Mouse (Mus musculus) small intestine, adult 2 months (tissue): ENCODE measurements at regions not wholly inside any gene's neighbourhood (a gene's known extent, or its start where the extent isn't known, plus 50 kb on each side); places are given as distances from the start of the nearest gene placed in this dataset.

Source experiments
- H3K27ac ChIP-seq: fragments of 200-500 bp; 2 replicates; pipeline ENCODE4 v1.5.1; 2012; ENCODE audit warnings: low read depth, low read length, control low read depth, inconsistent platforms; ENCODE audit not compliant: insufficient read depth
- H3K27me3 ChIP-seq: fragments of 200-500 bp; 2 replicates; pipeline ENCODE4 v1.6.1; 2012; ENCODE audit warnings: mild to moderate bottlenecking, moderate library complexity, low read length, inconsistent platforms; ENCODE audit not compliant: control insufficient read depth, insufficient read depth
- H3K36me3 ChIP-seq: fragments of 200-500 bp; 2 replicates; pipeline ENCODE4 v1.6.1; 2012; ENCODE audit warnings: mild to moderate bottlenecking, low read length, control low read depth, inconsistent platforms; ENCODE audit not compliant: control insufficient read depth, insufficient read depth
- H3K4me1 ChIP-seq: fragments of 200-500 bp; 2 replicates; pipeline ENCODE4 v1.6.1; 2012; ENCODE audit warnings: low read length, inconsistent platforms, mixed read lengths; ENCODE audit not compliant: control insufficient read depth, insufficient read depth, insufficient read length
- H3K4me3 ChIP-seq: fragments of 200-500 bp; 2 replicates; pipeline ENCODE4 v1.5.1; 2012; ENCODE audit warnings: low read depth, mild to moderate bottlenecking, control low read depth, inconsistent platforms, low read length, moderate library complexity
- CTCF ChIP-seq: fragments of 200-500 bp; IDR thresholded peaks from 2 replicates; pipeline ENCODE4 v1.5.1; 2012; ENCODE audit warnings: low read depth, mild to moderate bottlenecking, control low read depth, inconsistent platforms, low read length, moderate library complexity, mixed read lengths; ENCODE audit not compliant: insufficient replicate concordance, insufficient read length; ENCODE audit errors: extremely low read depth
- POLR2A ChIP-seq: fragments of 200-500 bp; IDR thresholded peaks from 2 replicates; pipeline ENCODE4 v1.6.1; 2012; ENCODE audit warnings: low read depth, mild to moderate bottlenecking, control low read depth, inconsistent platforms, low read length, moderate library complexity
- WGBS: fragments of 180-500 bp; shearing (Covaris S2); methylation state at CpG from one replicate; pipeline ENCODE4 v1.1.7; 2018; 5-methylcytosine and 5-hydroxymethylcytosine counted together

DNA sequence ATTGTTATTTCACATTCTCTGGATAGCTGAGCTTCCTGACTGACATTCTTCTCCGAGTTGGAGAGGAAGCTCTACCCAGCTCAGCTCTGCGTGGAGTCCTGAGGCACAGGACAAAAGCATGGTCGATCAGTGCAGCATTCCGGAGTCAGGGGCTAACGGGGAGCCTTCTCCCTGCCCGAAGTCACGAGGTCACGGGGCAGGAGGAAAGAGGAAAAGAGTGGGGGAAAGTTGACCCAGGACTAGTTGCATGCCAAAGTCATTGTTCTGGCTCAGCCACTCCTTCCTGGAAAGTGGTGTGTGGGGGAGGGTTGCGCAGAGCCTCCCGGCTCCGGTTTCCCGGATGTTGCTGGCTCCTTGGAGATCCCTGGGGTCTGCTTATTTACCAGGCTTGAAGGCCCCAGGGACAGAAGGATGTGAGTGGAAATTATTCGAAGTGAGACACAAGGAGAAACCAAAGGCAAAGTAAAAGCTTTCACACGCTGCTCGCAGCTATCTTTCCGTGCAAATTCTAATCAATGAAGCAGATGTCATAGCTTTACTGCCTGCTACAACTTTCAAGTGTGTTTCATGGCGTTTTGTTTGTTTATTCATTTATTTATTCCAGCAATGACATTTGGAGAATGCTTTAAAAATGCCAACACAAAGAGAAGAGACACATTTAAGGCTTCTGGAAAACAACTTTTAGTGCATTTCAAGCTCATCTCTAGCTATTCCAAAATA is 221.8 kb downstream of the Fam43a start:
- H3K27ac ChIP-seq = no peak overlapping the region

DNA sequence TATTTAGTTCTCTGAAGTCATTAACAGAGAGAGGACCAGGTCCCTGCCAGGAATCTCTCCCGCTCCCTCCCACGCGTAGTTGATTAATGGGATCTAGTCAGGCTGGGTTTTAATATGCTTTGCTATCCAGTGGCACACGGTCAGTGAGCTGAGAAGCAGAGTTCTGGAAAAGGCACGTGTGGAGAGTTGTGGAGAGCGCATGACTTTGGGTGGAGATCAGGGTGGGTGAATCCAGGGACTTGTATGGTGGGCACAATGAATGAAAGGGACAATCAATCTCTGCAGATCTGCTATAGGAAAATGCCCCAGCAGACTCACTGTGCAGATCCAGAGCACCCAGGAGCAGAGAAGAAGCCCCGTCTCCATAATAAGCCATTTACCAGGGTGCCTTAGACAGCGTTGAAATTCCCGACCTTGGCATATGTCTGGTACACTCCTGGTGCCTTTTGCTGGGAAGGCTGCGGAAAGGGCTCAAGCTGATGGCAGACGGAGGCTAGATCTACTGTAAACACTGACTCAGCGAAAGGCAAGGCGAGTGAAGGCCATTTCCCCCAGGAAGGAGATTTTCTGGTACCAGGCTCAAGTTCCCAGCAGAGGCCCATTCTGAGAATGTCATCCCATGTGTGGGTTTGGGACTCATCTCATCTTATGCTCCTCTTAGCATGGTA is 222.5 kb downstream of the Fam43a start:
- peaks cover 14% of the 10 kb centered on the region; the same call in 1 of the 2 replicates for H3K4me1 ChIP-seq
- H3K27ac ChIP-seq = no peak overlapping the region
- no peaks in the 10 kb centered on the region; the same call in none of the 2 replicates for H3K27me3 ChIP-seq
- 63% methylated on average over 13 of the region's 13 CpGs for WGBS
- no peak overlapping the region for H3K4me3 ChIP-seq
- TF ChIP-seq POLR2A (no peak), CTCF (no peak)
- no peaks in the 10 kb centered on the region for H3K36me3 ChIP-seq

More for the DNA sequence above, 221.8 kb downstream of the Fam43a start:
- Histone ChIP-seq H3K36me3 (no peaks in the 10 kb centered on the region), H3K4me1 (peaks cover 14% of the 10 kb centered on the region; the same call in 1 of the 2 replicates), H3K4me3 (peak overlapping the region; percentile 23), H3K27me3 (no peaks in the 10 kb centered on the region; the same call in none of the 2 replicates)
- 9% methylated on average over 17 of the region's 17 CpGs for WGBS
- no peak for TF ChIP-seq POLR2A
- TF ChIP-seq CTCF = no peak

DNA sequence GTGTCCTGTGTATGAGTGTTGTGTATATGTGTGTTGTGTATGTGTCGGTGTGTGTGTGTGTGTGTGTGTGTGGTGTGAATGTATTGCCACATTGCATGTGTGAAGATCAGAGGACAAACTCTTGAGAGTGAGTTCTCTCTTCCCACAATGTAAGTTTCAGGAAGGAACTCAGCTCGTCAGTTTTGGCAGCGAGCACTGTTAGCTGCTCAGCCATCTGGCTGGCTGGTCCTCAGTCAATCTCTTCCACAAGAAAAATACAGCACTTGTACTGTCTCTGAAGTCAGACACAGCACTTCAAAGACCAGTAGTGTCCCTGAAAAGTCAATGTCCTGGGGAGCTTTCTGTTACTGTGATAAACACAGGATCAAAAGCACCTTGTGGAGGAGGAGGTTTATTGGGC is 226.6 kb downstream of the Fam43a start:
- H3K27me3 ChIP-seq = no peaks in the 10 kb centered on the region; the same call in 1 of the 2 replicates
- H3K4me3 ChIP-seq = no peak overlapping the region
- no peak for TF ChIP-seq CTCF
- no peak for TF ChIP-seq POLR2A
- peaks cover 13% of the 10 kb centered on the region; the same call in 1 of the 2 replicates for H3K4me1 ChIP-seq
- no peak overlapping the region for H3K27ac ChIP-seq
- H3K36me3 ChIP-seq = no peaks in the 10 kb centered on the region
- WGBS = 56% methylated on average over 3 of the region's 3 CpGs

GRCm38 (mm10) chr16:30827901-30828608 is 228.5 kb downstream of the Fam43a start:
- TF ChIP-seq POLR2A (no peak), CTCF (no peak)
- no peaks in the 10 kb centered on the region; the same call in 1 of the 2 replicates for H3K27me3 ChIP-seq
- no peaks in the 10 kb centered on the region for H3K36me3 ChIP-seq
- no peaks in the 10 kb centered on the region for H3K4me1 ChIP-seq
- H3K4me3 ChIP-seq = no peak overlapping the region
- no peak overlapping the region for H3K27ac ChIP-seq
- 32% methylated on average over 9 of the region's 9 CpGs for WGBS

DNA sequence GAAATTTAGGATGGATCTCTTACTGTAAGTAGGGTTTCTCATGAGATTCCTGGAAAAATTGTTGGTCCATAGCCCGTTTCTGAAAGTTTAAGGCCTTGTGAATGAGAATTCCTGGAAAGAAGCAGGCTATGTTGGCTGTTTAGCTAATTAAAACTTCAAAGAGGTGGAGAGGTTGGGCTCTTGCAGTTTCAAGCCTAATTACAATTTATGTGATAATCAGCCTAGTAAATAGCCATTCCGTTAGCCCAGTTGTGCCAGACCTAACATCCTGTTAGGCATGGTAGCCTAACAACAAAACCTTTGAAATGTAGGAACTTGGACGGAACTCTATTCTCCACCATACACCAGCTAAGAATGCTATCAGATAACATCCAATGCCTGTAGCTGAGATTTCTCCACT is 235.0 kb downstream of the Fam43a start:
- H3K27ac ChIP-seq = no peak overlapping the region
- WGBS = 92% methylated on average over 3 of the region's 3 CpGs

GRCm38 (mm10) chr16:30835678-30836077 is 236.2 kb downstream of the Fam43a start:
- 14% methylated on average over 2 of the region's 2 CpGs for WGBS

More for the DNA sequence above, 235.0 kb downstream of the Fam43a start:
- Histone ChIP-seq H3K4me3 (no peak overlapping the region), H3K27me3 (no peaks in the 10 kb centered on the region), H3K4me1 (peaks cover 10% of the 10 kb centered on the region; the same call in 1 of the 2 replicates), H3K36me3 (no peaks in the 10 kb centered on the region)
- TF ChIP-seq POLR2A (no peak), CTCF (no peak)

More at GRCm38 (mm10) chr16:30835678-30836077, 236.2 kb downstream of the Fam43a start:
- peaks cover 10% of the 10 kb centered on the region; the same call in 1 of the 2 replicates for H3K4me1 ChIP-seq
- no peaks in the 10 kb centered on the region for H3K36me3 ChIP-seq
- no peak overlapping the region for H3K4me3 ChIP-seq
- peak overlapping the region; percentile 32; the same call in 1 of the 2 replicates for H3K27ac ChIP-seq
- TF ChIP-seq CTCF (no peak), POLR2A (no peak)
- H3K27me3 ChIP-seq = no peaks in the 10 kb centered on the region
